Mouse (Mus musculus): Measurements from ENCODE around the gene Wdr12. TPM values are rescaled to one million over a fixed set of nuclear protein-coding genes. Genes with fewer than 3 reads are reported as not detected.
"Not testable (repeated sequence)": the region's sequence is repeated elsewhere in the genome, so short reads cannot be mapped to it uniquely, and the experiment has no call there.

Wdr12 gene
- 50.8 and 54.0 TPM in 2 replicates for polyA plus RNA-seq (2015; fragmentation: Nextera tagmentation; extraction: Ambion mirVana)

- Histone ChIP-seq H3K9ac (peak within 1 kb of the TSS; percentile 96), H3K4me2 (peak within 1 kb of the TSS; percentile 75), H3K27me3 (no peaks in the 10 kb centered on the region), H3K4me1 (peaks cover 15% of the 10 kb centered on the region), H3K9me3 (replicated peaks) (no peaks in the 10 kb centered on the region), H3K36me3 (ENCODE audit: poor library complexity, severe bottlenecking) (peaks cover 8% of the 10 kb centered on the region), H3K4me3 (peak within 1 kb of the TSS; percentile 90), H3K27ac (peak within 1 kb of the TSS; percentile 96)
- ATAC-seq, result peak; percentile 98
- under 1% methylated on average over 68 of the region's 71 CpGs for WGBS
Observed at GRCm38 (mm10) chr1:60098024-60098781, at the start of gene Wdr12, which contains the start of gene Carf. Gene Wdr12, minus strand, starts transcription at chr1:60098645. Gene Carf, plus strand, starts transcription at chr1:60098247.

- no peaks in the 10 kb centered on the region for H3K4me1 ChIP-seq
- peaks cover 14% of the 10 kb centered on the region for H3K36me3 ChIP-seq (ENCODE audit: poor library complexity, severe bottlenecking)
- H3K4me3 ChIP-seq, result no peak overlapping the region
- no peak for ATAC-seq
- no peak overlapping the region for H3K27ac ChIP-seq
- H3K9ac ChIP-seq, result no peak overlapping the region
- no peak overlapping the region for H3K4me2 ChIP-seq
- 32% methylated on average over 9 of the region's 9 CpGs for WGBS
- H3K9me3 ChIP-seq (replicated peaks), result no peaks in the 10 kb centered on the region
- no peaks in the 10 kb centered on the region for H3K27me3 ChIP-seq
Observed at GRCm38 (mm10) chr1:60137346-60137745, 38.9 kb upstream of the Wdr12 start.

GRCm38 (mm10) chr1:60117721-60118455, 19.4 kb upstream of the Wdr12 start:
- Histone ChIP-seq H3K9ac (no peak overlapping the region), H3K36me3 (ENCODE audit: poor library complexity, severe bottlenecking) (peaks cover 6% of the 10 kb centered on the region; the same call in 1 of the 2 replicates), H3K27me3 (no peaks in the 10 kb centered on the region), H3K4me3 (no peak overlapping the region), H3K27ac (no peak overlapping the region), H3K4me2 (no peak overlapping the region), H3K9me3 (replicated peaks) (peaks cover 8% of the 10 kb centered on the region), H3K4me1 (no peaks in the 10 kb centered on the region)
- 87% methylated on average over 7 of the region's 7 CpGs for whole genome bisulfite sequencing
- no peak for ATAC-seq

- WGBS, result 95% methylated on average over 1 of the region's 1 CpGs
- H3K4me2 ChIP-seq, result no peak overlapping the region
- no peaks in the 10 kb centered on the region for H3K4me1 ChIP-seq
- peaks cover 17% of the 10 kb centered on the region for H3K36me3 ChIP-seq (ENCODE audit: poor library complexity, severe bottlenecking)
- no peaks in the 10 kb centered on the region for H3K27me3 ChIP-seq
- no peak overlapping the region for H3K9ac ChIP-seq
- H3K27ac ChIP-seq, result no peak overlapping the region
- no peak for ATAC-seq
- no peaks in the 10 kb centered on the region for H3K9me3 ChIP-seq (replicated peaks)
- no peak overlapping the region for H3K4me3 ChIP-seq
Observed at GRCm38 (mm10) chr1:60104582-60104981, 6.1 kb upstream of the Wdr12 start.

GRCm38 (mm10) chr1:60098839-60099238, 394 bp upstream of the Wdr12 start:
- Histone ChIP-seq H3K9me3 (replicated peaks) (no peaks in the 10 kb centered on the region), H3K27ac (no peak overlapping the region), H3K27me3 (no peaks in the 10 kb centered on the region), H3K4me3 (peak overlapping the region; percentile 90), H3K36me3 (ENCODE audit: poor library complexity, severe bottlenecking) (peaks cover 6% of the 10 kb centered on the region), H3K4me1 (peaks cover 15% of the 10 kb centered on the region), H3K4me2 (peak overlapping the region; percentile 65), H3K9ac (peak overlapping the region; percentile 96)
- whole genome bisulfite sequencing, result 13% methylated on average over 9 of the region's 9 CpGs
- ATAC-seq, result no peak; the same call in 1 of the 2 replicates

- Histone ChIP-seq H3K27me3 (no peaks in the 10 kb centered on the region), H3K4me1 (peaks cover 15% of the 10 kb centered on the region), H3K4me3 (peak overlapping the region; percentile 90), H3K27ac (peak overlapping the region; percentile 44), H3K4me2 (peak overlapping the region; percentile 75), H3K9ac (peak overlapping the region; percentile 96), H3K36me3 (ENCODE audit: poor library complexity, severe bottlenecking) (peaks cover 16% of the 10 kb centered on the region), H3K9me3 (replicated peaks) (no peaks in the 10 kb centered on the region)
- WGBS, result under 1% methylated on average over 25 of the region's 25 CpGs
- ATAC-seq, result peak; percentile 91
Observed at GRCm38 (mm10) chr1:60097277-60098023, 995 bp downstream of the Wdr12 start.

GRCm38 (mm10) chr1:60096572-60097276, 1.7 kb downstream of the Wdr12 start:
- no peaks in the 10 kb centered on the region for H3K27me3 ChIP-seq
- no peak overlapping the region for H3K27ac ChIP-seq
- peaks cover 15% of the 10 kb centered on the region for H3K4me1 ChIP-seq
- peaks cover 22% of the 10 kb centered on the region for H3K36me3 ChIP-seq (ENCODE audit: poor library complexity, severe bottlenecking)
- WGBS, result 11% methylated on average over 13 of the region's 13 CpGs
- ATAC-seq, result no peak
- peak overlapping the region; percentile 96 for H3K9ac ChIP-seq
- H3K4me2 ChIP-seq, result peak overlapping the region; percentile 75
- H3K4me3 ChIP-seq, result peak overlapping the region; percentile 90
- H3K9me3 ChIP-seq (replicated peaks), result no peaks in the 10 kb centered on the region

- no peak for ATAC-seq
- no peak overlapping the region for H3K9ac ChIP-seq
- WGBS, result 86% methylated on average over 6 of the region's 6 CpGs
Observed at GRCm38 (mm10) chr1:60076411-60076810, 22.0 kb downstream of the Wdr12 start.

GRCm38 (mm10) chr1:60075590-60075989, 22.9 kb downstream of the Wdr12 start:
- H3K4me1 ChIP-seq, result no peaks in the 10 kb centered on the region
- H3K4me2 ChIP-seq, result no peak overlapping the region
- H3K36me3 ChIP-seq (ENCODE audit: poor library complexity, severe bottlenecking), result peaks cover 35% of the 10 kb centered on the region
- H3K9me3 ChIP-seq (replicated peaks), result no peaks in the 10 kb centered on the region
- H3K27ac ChIP-seq, result no peak overlapping the region
- no peaks in the 10 kb centered on the region for H3K27me3 ChIP-seq
- H3K4me3 ChIP-seq, result no peak overlapping the region
- no peak overlapping the region for H3K9ac ChIP-seq
- WGBS, result 81% methylated on average over 3 of the region's 3 CpGs
- ATAC-seq, result no peak

More at GRCm38 (mm10) chr1:60076411-60076810, 22.0 kb downstream of the Wdr12 start:
- H3K4me2 ChIP-seq, result no peak overlapping the region
- no peak overlapping the region for H3K4me3 ChIP-seq
- H3K36me3 ChIP-seq (ENCODE audit: poor library complexity, severe bottlenecking), result peaks cover 40% of the 10 kb centered on the region
- no peaks in the 10 kb centered on the region for H3K9me3 ChIP-seq (replicated peaks)
- H3K27me3 ChIP-seq, result no peaks in the 10 kb centered on the region
- H3K27ac ChIP-seq, result no peak overlapping the region
- no peaks in the 10 kb centered on the region for H3K4me1 ChIP-seq

- Histone ChIP-seq H3K27me3 (no peaks in the 10 kb centered on the region), H3K4me2 (no peak overlapping the region), H3K36me3 (ENCODE audit: poor library complexity, severe bottlenecking) (peaks cover 30% of the 10 kb centered on the region), H3K4me3 (no peak overlapping the region), H3K9ac (no peak overlapping the region), H3K9me3 (replicated peaks) (no peaks in the 10 kb centered on the region), H3K27ac (no peak overlapping the region), H3K4me1 (no peaks in the 10 kb centered on the region)
- WGBS, result 80% methylated on average over 2 of the region's 2 CpGs
- no peak for ATAC-seq
Observed at GRCm38 (mm10) chr1:60074935-60075334, 23.5 kb downstream of the Wdr12 start.

GRCm38 (mm10) chr1:60070725-60071124, 27.7 kb downstream of the Wdr12 start:
- H3K4me2 ChIP-seq, ATAC-seq: not testable (repeated sequence)

More at GRCm38 (mm10) chr1:60070725-60071124, 27.7 kb downstream of the Wdr12 start:
- H3K36me3 ChIP-seq (ENCODE audit: poor library complexity, severe bottlenecking); H3K4me1 ChIP-seq; H3K4me3 ChIP-seq; H3K9ac ChIP-seq; H3K27me3 ChIP-seq; H3K27ac ChIP-seq; H3K9me3 ChIP-seq (replicated peaks): not testable (repeated sequence)
